Mouse (Mus musculus): ENCODE results near the gene Zfp790. TPM values are rescaled to one million over a fixed set of nuclear protein-coding genes. Genes with fewer than 3 reads are reported as not detected.
A peak's percentile ranks its signal among the peaks of the same experiment; 100 is the strongest.

Zfp790 gene
- polyA plus RNA-seq (2014; fragmentation: Nextera tagmentation; extraction: Ambion mirVana) = 23.0 and 34.3 TPM in 2 replicates

DNA sequence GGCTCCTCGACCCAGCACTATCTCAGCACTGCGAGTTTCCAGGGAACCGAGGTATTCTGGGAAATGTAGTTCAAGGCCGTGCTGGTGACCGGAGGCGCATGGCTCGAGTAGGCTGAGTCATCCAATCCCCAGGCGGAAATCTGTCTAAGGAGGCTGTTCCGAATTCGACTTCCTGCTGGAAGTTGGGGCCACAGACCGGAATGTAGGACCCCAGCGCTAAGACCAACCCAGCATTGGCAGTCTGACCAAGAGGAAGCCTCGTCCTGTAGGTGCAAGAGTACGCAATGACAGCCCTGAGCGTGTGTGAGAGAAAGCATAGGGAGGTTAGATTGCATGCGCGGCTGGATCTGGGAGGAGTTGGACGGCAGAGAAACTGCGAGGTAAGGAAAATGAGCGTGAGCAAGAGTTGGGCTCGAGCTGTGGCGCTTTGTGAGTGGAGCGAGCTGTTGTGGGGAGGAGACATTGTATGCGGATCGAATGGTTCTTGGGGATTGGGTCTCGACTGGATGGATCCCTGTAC is at the start of gene Zfp790:
Gene Zfp790, plus strand, starts transcription at position 205 of the 520 bp plus-strand sequence.
- Histone ChIP-seq H3K9me3 (replicated peaks; ENCODE audit: control insufficient read depth, low read length) (no peaks in the 10 kb centered on the region), H3K9ac (ENCODE audit: low read length) (peak within 1 kb of the TSS; percentile 76), H3K27ac (ENCODE audit: low read depth, low read length) (peak within 1 kb of the TSS; percentile 78), H3K27me3 (replicated peaks; ENCODE audit: control insufficient read depth, insufficient read depth, low read length) (no peaks in the 10 kb centered on the region), H3K4me2 (ENCODE audit: low read length) (peak within 1 kb of the TSS; percentile 83), H3K36me3 (ENCODE audit: control insufficient read depth, insufficient read depth, low read length) (0 out of 2 replicates have a peak, but pooled peaks cover 2% of the 10 kb centered on the region), H3K4me3 (ENCODE audit: low read depth, low read length) (peak within 1 kb of the TSS; percentile 72), H3K4me1 (ENCODE audit: control insufficient read depth, insufficient read depth, low read length) (peaks cover 20% of the 10 kb centered on the region; the same call in 1 of the 2 replicates)
- DNase-seq (ENCODE audit: low spot score) (peak; percentile 98), ATAC-seq (peak; percentile 95)
- WGBS = under 1% methylated on average over 26 of the region's 26 CpGs

DNA sequence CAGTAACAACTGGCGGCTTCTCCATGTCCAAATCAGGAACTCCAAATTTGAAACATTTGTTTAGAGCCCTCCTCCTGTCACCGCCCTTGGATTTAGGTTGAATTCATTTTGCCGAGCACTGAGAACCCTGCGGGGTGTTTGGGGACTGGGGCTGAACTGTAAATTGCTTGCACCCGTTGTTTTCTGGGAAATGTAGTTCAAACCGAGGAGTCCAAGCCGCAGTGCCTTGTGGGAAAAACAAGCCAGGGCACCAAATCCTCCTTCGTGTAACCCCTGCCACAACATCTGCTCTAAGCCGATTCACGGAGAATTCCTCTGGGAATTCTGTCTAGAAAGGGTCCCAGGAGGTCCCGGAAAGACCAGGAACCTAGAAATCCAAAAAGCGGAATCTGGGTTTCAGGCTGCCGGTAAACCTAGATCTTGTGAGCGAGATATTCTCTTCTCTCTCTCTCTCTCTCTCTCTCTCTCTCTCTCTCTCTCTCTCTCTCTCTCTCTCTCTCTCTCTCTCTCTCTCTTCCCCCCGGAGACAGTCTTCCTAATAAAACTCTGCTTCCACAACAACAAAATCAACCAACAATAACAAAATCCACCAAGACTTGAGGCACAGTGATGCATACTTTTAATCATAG is 48.7 kb upstream of the Zfp790 start:
- WGBS = 3% methylated on average over 15 of the region's 15 CpGs
- Histone ChIP-seq H3K4me1 (ENCODE audit: control insufficient read depth, insufficient read depth, low read length) (peaks cover 6% of the 10 kb centered on the region; the same call in 1 of the 2 replicates), H3K9ac (ENCODE audit: low read length) (peak overlapping the region; percentile 56), H3K27ac (ENCODE audit: low read depth, low read length) (no peak overlapping the region), H3K9me3 (replicated peaks; ENCODE audit: control insufficient read depth, low read length) (no peaks in the 10 kb centered on the region), H3K27me3 (replicated peaks; ENCODE audit: control insufficient read depth, insufficient read depth, low read length) (no peaks in the 10 kb centered on the region), H3K36me3 (ENCODE audit: control insufficient read depth, insufficient read depth, low read length) (peaks cover 8% of the 10 kb centered on the region; the same call in 1 of the 2 replicates), H3K4me3 (ENCODE audit: low read depth, low read length) (peak overlapping the region; percentile 51), H3K4me2 (ENCODE audit: low read length) (peak overlapping the region; percentile 58)
- DNase-seq (ENCODE audit: low spot score) = peak; percentile 93
- ATAC-seq = peak; percentile 56

DNA sequence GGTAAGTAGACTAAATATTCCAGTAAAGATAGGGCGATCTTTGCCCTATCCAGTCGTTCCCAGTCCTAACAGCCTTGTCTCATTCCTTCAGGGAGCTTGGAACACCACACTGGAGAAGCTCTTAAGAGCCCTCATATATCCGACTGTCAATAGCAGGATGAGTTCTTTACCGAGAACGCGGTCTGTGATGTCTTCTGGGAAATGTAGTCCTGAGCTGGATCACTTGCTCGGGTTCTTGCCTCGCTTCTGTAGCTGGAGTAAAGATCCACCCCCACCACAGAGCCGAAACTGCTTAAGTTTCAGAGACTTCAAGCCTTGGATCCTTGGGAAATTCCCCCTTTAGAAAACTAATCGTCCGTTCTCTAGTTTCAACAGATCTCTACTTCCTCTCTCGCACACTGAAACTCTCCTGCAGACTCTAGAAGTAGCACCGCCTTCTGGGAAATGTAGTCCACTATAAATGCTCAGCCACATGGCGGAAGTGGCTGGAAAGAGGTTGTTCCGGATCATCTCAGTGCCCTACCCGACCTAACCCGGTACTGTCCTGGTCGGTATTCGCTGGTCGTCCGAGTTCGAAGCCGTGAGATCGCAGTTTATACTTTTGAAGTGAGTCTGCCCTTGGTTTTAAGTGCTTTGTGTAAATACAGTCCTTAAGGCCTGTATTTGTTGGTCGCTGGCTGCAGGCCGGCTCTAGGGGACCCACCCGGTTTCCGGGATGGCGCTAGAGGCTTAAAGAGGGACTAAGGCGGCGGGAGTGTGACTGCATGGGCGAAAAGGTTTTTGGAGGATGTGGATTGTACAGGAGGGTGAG is 47.6 kb upstream of the Zfp790 start, which contains the start of gene Zfp84:
Gene Zfp84, plus strand, starts transcription at position 463 of the 811 bp plus-strand sequence.
- Histone ChIP-seq H3K4me1 (ENCODE audit: control insufficient read depth, insufficient read depth, low read length) (peaks cover 6% of the 10 kb centered on the region; the same call in 1 of the 2 replicates), H3K4me2 (ENCODE audit: low read length) (peak within 1 kb of the TSS; percentile 58), H3K27me3 (replicated peaks; ENCODE audit: control insufficient read depth, insufficient read depth, low read length) (no peaks in the 10 kb centered on the region), H3K4me3 (ENCODE audit: low read depth, low read length) (peak within 1 kb of the TSS; percentile 51), H3K27ac (ENCODE audit: low read depth, low read length) (peak within 1 kb of the TSS; percentile 45), H3K9ac (ENCODE audit: low read length) (peak within 1 kb of the TSS; percentile 58), H3K36me3 (ENCODE audit: control insufficient read depth, insufficient read depth, low read length) (peaks cover 17% of the 10 kb centered on the region), H3K9me3 (replicated peaks; ENCODE audit: control insufficient read depth, low read length) (no peaks in the 10 kb centered on the region)
- ATAC-seq = peak; percentile 97
- under 1% methylated on average over 32 of the region's 32 CpGs for WGBS
- DNase-seq (ENCODE audit: low spot score) = peak; percentile 97

DNA sequence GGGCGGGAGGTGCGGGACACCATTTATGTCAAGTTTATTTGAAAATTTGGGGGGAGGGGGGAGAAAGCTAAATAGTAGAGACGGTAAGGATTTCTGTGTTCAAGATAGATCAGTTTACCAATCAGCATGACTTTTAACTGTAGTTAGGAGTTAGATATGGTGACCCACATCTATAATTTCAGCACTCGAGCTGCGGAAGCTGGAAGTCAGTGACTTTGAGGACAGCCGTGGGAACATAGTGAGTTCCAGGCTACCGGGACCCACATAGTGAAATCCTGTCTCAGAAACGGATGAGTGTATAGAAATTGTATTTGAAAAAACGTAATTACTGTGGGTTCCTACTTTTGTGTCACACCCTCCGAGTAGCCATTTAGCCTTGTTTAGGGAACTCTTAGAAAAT is 46.9 kb upstream of the Zfp790 start:
- H3K4me3 ChIP-seq (ENCODE audit: low read depth, low read length) = peak overlapping the region; percentile 51
- 5% methylated on average over 10 of the region's 10 CpGs for whole genome bisulfite sequencing
- H3K27me3 ChIP-seq (replicated peaks; ENCODE audit: control insufficient read depth, insufficient read depth, low read length) = no peaks in the 10 kb centered on the region
- no peak for ATAC-seq
- DNase-seq (ENCODE audit: low spot score) = no peak
- peak overlapping the region; percentile 58 for H3K4me2 ChIP-seq (ENCODE audit: low read length)
- H3K4me1 ChIP-seq (ENCODE audit: control insufficient read depth, insufficient read depth, low read length) = peaks cover 6% of the 10 kb centered on the region; the same call in 1 of the 2 replicates
- H3K36me3 ChIP-seq (ENCODE audit: control insufficient read depth, insufficient read depth, low read length) = peaks cover 23% of the 10 kb centered on the region
- H3K9me3 ChIP-seq (replicated peaks; ENCODE audit: control insufficient read depth, low read length) = no peaks in the 10 kb centered on the region
- peak overlapping the region; percentile 58 for H3K9ac ChIP-seq (ENCODE audit: low read length)
- H3K27ac ChIP-seq (ENCODE audit: low read depth, low read length) = no peak overlapping the region

DNA sequence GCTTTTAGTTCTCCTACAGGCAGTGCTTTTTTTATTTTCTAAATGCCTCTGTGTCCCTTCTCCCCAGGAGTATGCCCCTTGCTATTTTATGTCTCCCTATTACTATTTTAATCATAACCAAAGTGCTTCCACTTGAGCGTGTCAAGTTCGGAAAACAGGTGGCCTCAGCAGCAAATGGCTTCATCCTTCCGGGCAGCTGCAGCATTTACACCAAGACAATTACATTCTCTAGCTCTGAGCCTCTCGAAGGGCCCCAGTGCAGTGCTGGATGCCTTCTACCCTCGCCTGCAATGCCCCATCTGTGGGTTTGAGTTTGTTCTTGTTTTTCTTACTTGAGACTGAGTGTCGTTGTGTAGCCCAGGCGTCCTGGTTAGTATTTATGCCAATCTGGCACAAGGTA is 42.4 kb upstream of the Zfp790 start:
- peaks cover 66% of the 10 kb centered on the region for H3K36me3 ChIP-seq (ENCODE audit: control insufficient read depth, insufficient read depth, low read length)
- H3K27me3 ChIP-seq (replicated peaks; ENCODE audit: control insufficient read depth, insufficient read depth, low read length) = no peaks in the 10 kb centered on the region
- DNase-seq (ENCODE audit: low spot score) (no peak), ATAC-seq (no peak)
- no peak overlapping the region for H3K27ac ChIP-seq (ENCODE audit: low read depth, low read length)
- no peak overlapping the region for H3K4me3 ChIP-seq (ENCODE audit: low read depth, low read length)
- H3K4me1 ChIP-seq (ENCODE audit: control insufficient read depth, insufficient read depth, low read length) = peaks cover 6% of the 10 kb centered on the region; the same call in 1 of the 2 replicates
- no peaks in the 10 kb centered on the region for H3K9me3 ChIP-seq (replicated peaks; ENCODE audit: control insufficient read depth, low read length)
- WGBS = 94% methylated on average over 7 of the region's 7 CpGs
- H3K9ac ChIP-seq (ENCODE audit: low read length) = no peak overlapping the region
- H3K4me2 ChIP-seq (ENCODE audit: low read length) = no peak overlapping the region

DNA sequence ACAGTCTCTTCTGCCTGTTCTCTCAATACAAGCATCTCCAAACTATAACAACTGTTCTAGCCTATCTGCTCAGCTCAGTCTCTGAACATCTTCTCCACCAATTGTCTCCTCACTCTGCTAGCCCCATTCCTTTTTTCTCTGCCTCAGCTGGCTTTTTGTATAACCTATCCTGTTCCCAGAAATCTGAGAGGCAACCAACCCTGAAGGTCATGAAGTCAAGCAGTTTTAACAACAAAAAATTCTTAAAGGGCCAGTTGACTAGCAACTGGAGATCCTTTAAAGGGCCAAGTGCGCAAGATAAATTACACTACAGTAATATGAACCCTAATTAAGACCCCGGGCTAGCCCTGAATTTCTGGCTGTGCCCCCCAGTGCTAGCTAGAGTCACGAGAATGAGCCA is 41.5 kb upstream of the Zfp790 start:
- Histone ChIP-seq H3K36me3 (ENCODE audit: control insufficient read depth, insufficient read depth, low read length) (peaks cover 73% of the 10 kb centered on the region), H3K27me3 (replicated peaks; ENCODE audit: control insufficient read depth, insufficient read depth, low read length) (no peaks in the 10 kb centered on the region)

DNA sequence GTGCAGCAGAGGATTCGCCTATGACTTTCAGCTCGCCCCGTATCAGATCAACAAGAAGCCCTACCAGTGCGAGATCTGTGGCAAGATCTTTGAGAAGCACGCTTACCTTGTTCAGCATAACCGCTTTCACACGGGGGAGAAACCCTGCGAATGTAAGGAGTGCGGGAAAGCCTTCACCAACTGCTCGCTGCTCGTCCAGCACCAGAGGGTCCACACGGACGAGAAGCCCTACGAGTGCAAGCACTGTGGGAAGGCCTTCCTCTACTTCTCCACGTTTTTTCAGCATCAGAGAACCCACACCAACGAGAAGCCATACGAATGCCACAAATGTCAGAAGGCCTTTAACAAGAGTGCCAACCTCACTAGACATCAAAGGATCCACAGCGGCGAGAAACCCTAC is 39.3 kb upstream of the Zfp790 start:
- H3K27me3 ChIP-seq (replicated peaks; ENCODE audit: control insufficient read depth, insufficient read depth, low read length) = no peaks in the 10 kb centered on the region
- ATAC-seq (no peak), DNase-seq (ENCODE audit: low spot score) (no peak)
- H3K4me3 ChIP-seq (ENCODE audit: low read depth, low read length) = no peak overlapping the region
- H3K27ac ChIP-seq (ENCODE audit: low read depth, low read length) = no peak overlapping the region
- no peak overlapping the region for H3K9ac ChIP-seq (ENCODE audit: low read length)
- WGBS = 95% methylated on average over 19 of the region's 19 CpGs
- H3K9me3 ChIP-seq (replicated peaks; ENCODE audit: control insufficient read depth, low read length) = no peaks in the 10 kb centered on the region
- no peaks in the 10 kb centered on the region for H3K4me1 ChIP-seq (ENCODE audit: control insufficient read depth, insufficient read depth, low read length)
- peaks cover 79% of the 10 kb centered on the region for H3K36me3 ChIP-seq (ENCODE audit: control insufficient read depth, insufficient read depth, low read length)
- no peak overlapping the region for H3K4me2 ChIP-seq (ENCODE audit: low read length)

More for the DNA sequence above, 41.5 kb upstream of the Zfp790 start:
- Histone ChIP-seq H3K27ac (ENCODE audit: low read depth, low read length) (no peak overlapping the region), H3K4me2 (ENCODE audit: low read length) (no peak overlapping the region), H3K4me3 (ENCODE audit: low read depth, low read length) (no peak overlapping the region), H3K9me3 (replicated peaks; ENCODE audit: control insufficient read depth, low read length) (no peaks in the 10 kb centered on the region), H3K9ac (ENCODE audit: low read length) (no peak overlapping the region), H3K4me1 (ENCODE audit: control insufficient read depth, insufficient read depth, low read length) (peaks cover 2% of the 10 kb centered on the region; the same call in 1 of the 2 replicates)
- ATAC-seq (no peak), DNase-seq (ENCODE audit: low spot score) (no peak)
- WGBS = 92% methylated on average over 3 of the region's 3 CpGs

DNA sequence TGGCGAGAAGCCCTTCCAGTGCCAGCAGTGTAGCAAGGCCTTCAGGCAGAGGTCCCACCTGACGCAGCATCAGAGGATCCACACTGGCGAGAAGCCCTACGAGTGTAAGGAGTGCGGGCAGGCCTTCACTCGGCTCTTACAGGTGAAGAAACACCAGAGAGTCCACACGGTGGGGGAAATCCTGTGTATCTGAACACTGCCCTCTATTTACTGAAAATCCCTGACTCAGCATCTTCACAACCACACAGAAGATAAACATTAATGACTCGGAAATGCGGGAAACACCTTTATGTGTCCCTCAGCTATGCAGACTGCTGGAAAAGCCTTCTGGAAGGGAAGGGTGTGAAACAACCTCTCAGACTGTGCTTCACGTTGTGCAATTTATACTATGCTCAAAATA is 38.5 kb upstream of the Zfp790 start:
- DNase-seq (ENCODE audit: low spot score) (no peak), ATAC-seq (no peak)
- no peak overlapping the region for H3K4me3 ChIP-seq (ENCODE audit: low read depth, low read length)
- H3K9ac ChIP-seq (ENCODE audit: low read length) = no peak overlapping the region
- H3K27me3 ChIP-seq (replicated peaks; ENCODE audit: control insufficient read depth, insufficient read depth, low read length) = no peaks in the 10 kb centered on the region
- no peak overlapping the region for H3K4me2 ChIP-seq (ENCODE audit: low read length)
- no peak overlapping the region for H3K27ac ChIP-seq (ENCODE audit: low read depth, low read length)
- no peaks in the 10 kb centered on the region for H3K4me1 ChIP-seq (ENCODE audit: control insufficient read depth, insufficient read depth, low read length)
- H3K36me3 ChIP-seq (ENCODE audit: control insufficient read depth, insufficient read depth, low read length) = peaks cover 71% of the 10 kb centered on the region
- WGBS = 94% methylated on average over 10 of the region's 10 CpGs
- no peaks in the 10 kb centered on the region for H3K9me3 ChIP-seq (replicated peaks; ENCODE audit: control insufficient read depth, low read length)
